In genomic region chr1:60042796-60043469, GRCm38 (mm10) we compare ENCODE assay signal across 8 mouse cellular contexts. TPM values are rescaled to one million over a fixed set of nuclear protein-coding genes. Genes with fewer than 3 reads are reported as not detected.
DNase-seq lines count a peak whose midpoint lies in the region; ATAC-seq and TF ChIP-seq lines count a peak whose summit lies in the region.

Ica1l (minus strand) TSS chr1:60043184.

- no peak for TF ChIP-seq EP300 in ES-Bruce4 (IDR thresholded peaks at IDR 0.05; ENCODE audit: insufficient read depth, low read depth, low read length)

- peak within 1 kb of the TSS; percentile 86 for H3K4me2 ChIP-seq in forebrain, embryonic 13.5 days
- peak within 1 kb of the TSS; percentile 90 for H3K4me2 ChIP-seq in neural tube, embryonic 15.5 days

- no peaks in the 10 kb centered on the region for H3K27me3 ChIP-seq in ES-Bruce4 (ENCODE audit: control insufficient read depth, insufficient read depth, low read length, poor library complexity, severe bottlenecking)
- H3K27me3 ChIP-seq in forebrain, embryonic 13.5 days: peaks cover 14% of the 10 kb centered on the region
- peaks cover 7% of the 10 kb centered on the region; the same call in 1 of the 2 replicates for H3K27me3 ChIP-seq in neural tube, embryonic 15.5 days (replicated peaks)

- no peaks in the 10 kb centered on the region for H3K9me3 ChIP-seq in ES-Bruce4 (replicated peaks; ENCODE audit: control insufficient read depth, insufficient read depth, low read length, poor library complexity, severe bottlenecking)
- no peaks in the 10 kb centered on the region for H3K9me3 ChIP-seq in forebrain, embryonic 13.5 days (replicated peaks)
- H3K9me3 ChIP-seq in neural tube, embryonic 15.5 days (replicated peaks): no peaks in the 10 kb centered on the region

- TF ChIP-seq CTCF in ES-Bruce4 (IDR thresholded peaks at IDR 0.05; ENCODE audit: low read depth, low read length): no peak

- H3K9ac ChIP-seq in ES-Bruce4 (ENCODE audit: low read depth, poor library complexity, severe bottlenecking): peak within 1 kb of the TSS; percentile 84
- H3K9ac ChIP-seq in forebrain, embryonic 13.5 days: peak within 1 kb of the TSS; percentile 84
- peak within 1 kb of the TSS; percentile 77 for H3K9ac ChIP-seq in neural tube, embryonic 15.5 days (replicated peaks)

- ATAC-seq in forebrain, embryonic 13.5 days: peak; percentile 92
- ATAC-seq in neural tube, embryonic 15.5 days (ENCODE audit: low FRiP score): peak; percentile 93

- no peaks in the 10 kb centered on the region for H3K36me3 ChIP-seq in ES-Bruce4 (ENCODE audit: control insufficient read depth, insufficient read depth, low read length, poor library complexity, severe bottlenecking)
- H3K36me3 ChIP-seq in forebrain, embryonic 13.5 days (ENCODE audit: poor library complexity, severe bottlenecking): no peaks in the 10 kb centered on the region
- H3K36me3 ChIP-seq in neural tube, embryonic 15.5 days: no peaks in the 10 kb centered on the region

- H3K4me1 ChIP-seq in ES-Bruce4 (ENCODE audit: control insufficient read depth, insufficient read depth, low read length): no peaks in the 10 kb centered on the region
- H3K4me1 ChIP-seq in brown adipose tissue, adult 24 weeks (ENCODE audit: control insufficient read depth, insufficient read depth, insufficient read length, low read length): no peaks in the 10 kb centered on the region; the same call in 1 of the 2 replicates
- peaks cover 2% of the 10 kb centered on the region; the same call in 1 of the 2 replicates for H3K4me1 ChIP-seq in forebrain, embryonic 13.5 days
- H3K4me1 ChIP-seq in neural tube, embryonic 15.5 days: no peaks in the 10 kb centered on the region

- no peak for TF ChIP-seq POLR2A in ES-Bruce4 (IDR thresholded peaks at IDR 0.05; ENCODE audit: insufficient read depth, low read length)

- DNase-seq in heart, postnatal 10 days: peak; percentile 62 to 66
- peak; percentile 48 to 74 for DNase-seq in kidney, postnatal 36 days
- DNase-seq in lung, adult 18-20 months: peak; percentile 40 to 63
- DNase-seq in thymus, postnatal 10 days (ENCODE audit: low spot score in 2 of 2): peak; percentile 57 to 61

- no peak within 1 kb of the TSS for H3K27ac ChIP-seq in ES-Bruce4 (ENCODE audit: insufficient read depth, low read length)
- H3K27ac ChIP-seq in brown adipose tissue, adult 24 weeks (replicated peaks; ENCODE audit: low read depth, low read length): no peak within 1 kb of the TSS
- no peak within 1 kb of the TSS for H3K27ac ChIP-seq in forebrain, embryonic 13.5 days
- H3K27ac ChIP-seq in neural tube, embryonic 15.5 days (replicated peaks): peak within 1 kb of the TSS; percentile 85

- under 1% methylated on average over 52 of the region's 99 CpGs for WGBS in forebrain, embryonic 13.5 days
- under 1% methylated on average over 80 of the region's 99 CpGs for WGBS in neural tube, embryonic 15.5 days

- intact Hi-C loops in heart, postnatal 10 days (cut with DNase I): no loop called here

- peak within 1 kb of the TSS; percentile 77 for H3K4me3 ChIP-seq in ES-Bruce4 (ENCODE audit: low read depth, low read length)
- peak within 1 kb of the TSS; percentile 62 for H3K4me3 ChIP-seq in brown adipose tissue, adult 24 weeks (ENCODE audit: insufficient read depth, low read depth, low read length)
- peak within 1 kb of the TSS; percentile 69 for H3K4me3 ChIP-seq in forebrain, embryonic 13.5 days
- H3K4me3 ChIP-seq in neural tube, embryonic 15.5 days (replicated peaks): peak within 1 kb of the TSS; percentile 80

RNA-seq across cellular contexts. Expression of gene Ica1l, which starts in this region (rescaled TPM):
- 0.48 and 1.2 TPM in 2 replicates for polyA plus RNA-seq in ES-Bruce4 (2011; ENCODE audit: insufficient read depth, insufficient read length, low read depth, missing spikeins)
- not detected in 2 replicates for polyA plus RNA-seq in brown adipose tissue, adult 24 weeks (2012; ENCODE audit: insufficient read depth, insufficient read length, missing spikeins)
- polyA plus RNA-seq in forebrain, embryonic 13.5 days (2015; fragmentation: Nextera tagmentation; extraction: Ambion mirVana): 11.4 and 13.4 TPM in 2 replicates
- total RNA-seq in heart, postnatal 10 days (2021): 1 to 10 TPM in 1 of 2 experiments, under 1 TPM in 1; 0.72 to 1.4 TPM
- polyA plus RNA-seq in neural tube, embryonic 15.5 days (2015; fragmentation: Nextera tagmentation; extraction: Ambion mirVana): 40.0 and 50.2 TPM in 2 replicates
